Mouse (Mus musculus) myocyte (in vitro differentiated cells): Measurements from ENCODE around the gene Adcy9.
"Not testable (repeated sequence)": the region's sequence is repeated elsewhere in the genome, so short reads cannot be mapped to it uniquely, and the experiment has no call there.

Experiments used
- MAX ChIP-seq: IDR thresholded peaks from one replicate; pipeline ENCODE4 v1.6.1; 2011; ENCODE audit warnings: low read depth, mild to moderate bottlenecking, control low read depth
- MYOD1 ChIP-seq, 3 experiments: IDR thresholded peaks; one replicate each; pipeline ENCODE4 v1.6.1; 2011; ENCODE audit warnings: control low read depth in 2 of 3, low read depth in 2 of 3, mild to moderate bottlenecking in 2 of 3, moderate library complexity in 1 of 3; ENCODE audit not compliant: insufficient read length in 2 of 3, control insufficient read depth in 1 of 3
- MYOG ChIP-seq, 3 experiments: IDR thresholded peaks; one replicate each; pipeline ENCODE4 v1.6.1; 2011; ENCODE audit warnings: control low read depth in 2 of 3, low read depth in 2 of 3, mild to moderate bottlenecking in 2 of 3; ENCODE audit not compliant: insufficient read length in 2 of 3, control insufficient read depth in 1 of 3, insufficient read depth in 1 of 3
- POLR2A ChIP-seq: IDR thresholded peaks from one replicate; pipeline ENCODE4 v1.6.1; 2011; ENCODE audit warnings: low read depth, mild to moderate bottlenecking, control low read depth, moderate library complexity; ENCODE audit not compliant: insufficient read length
- POLR2AphosphoS2 ChIP-seq: IDR thresholded peaks from one replicate; pipeline ENCODE4 v1.6.1; 2011; ENCODE audit warnings: low read depth, control low read depth; ENCODE audit not compliant: insufficient read length
- TCF12 ChIP-seq: IDR thresholded peaks from one replicate; pipeline ENCODE4 v1.6.1; 2011; ENCODE audit warnings: mild to moderate bottlenecking, control low read depth; ENCODE audit not compliant: poor library complexity, insufficient read depth, severe bottlenecking
- TCF3 ChIP-seq: IDR thresholded peaks from one replicate; pipeline ENCODE4 v1.6.1; 2011; ENCODE audit warnings: low read depth, control low read depth; ENCODE audit not compliant: insufficient read length
- USF1 ChIP-seq: IDR thresholded peaks from one replicate; pipeline ENCODE4 v1.6.1; 2011; ENCODE audit warnings: low read depth, mild to moderate bottlenecking, control low read depth, moderate library complexity

GRCm38 (mm10) chr16:4245241-4245640 is 175.1 kb downstream of the Adcy9 start:
- TF ChIP-seq POLR2A; MAX; TCF12; MYOD1 (IDR thresholded peaks at IDR 0.05; ENCODE audit: control insufficient read depth in 1 of 3, insufficient read length in 2 of 3, low read depth in 2 of 3); MYOG (IDR thresholded peaks at IDR 0.05; ENCODE audit: control insufficient read depth in 1 of 3, insufficient read depth in 1 of 3, insufficient read length in 2 of 3, low read depth in 2 of 3); TCF3; POLR2AphosphoS2; USF1: not testable (repeated sequence)
